In the genomic region with DNA sequence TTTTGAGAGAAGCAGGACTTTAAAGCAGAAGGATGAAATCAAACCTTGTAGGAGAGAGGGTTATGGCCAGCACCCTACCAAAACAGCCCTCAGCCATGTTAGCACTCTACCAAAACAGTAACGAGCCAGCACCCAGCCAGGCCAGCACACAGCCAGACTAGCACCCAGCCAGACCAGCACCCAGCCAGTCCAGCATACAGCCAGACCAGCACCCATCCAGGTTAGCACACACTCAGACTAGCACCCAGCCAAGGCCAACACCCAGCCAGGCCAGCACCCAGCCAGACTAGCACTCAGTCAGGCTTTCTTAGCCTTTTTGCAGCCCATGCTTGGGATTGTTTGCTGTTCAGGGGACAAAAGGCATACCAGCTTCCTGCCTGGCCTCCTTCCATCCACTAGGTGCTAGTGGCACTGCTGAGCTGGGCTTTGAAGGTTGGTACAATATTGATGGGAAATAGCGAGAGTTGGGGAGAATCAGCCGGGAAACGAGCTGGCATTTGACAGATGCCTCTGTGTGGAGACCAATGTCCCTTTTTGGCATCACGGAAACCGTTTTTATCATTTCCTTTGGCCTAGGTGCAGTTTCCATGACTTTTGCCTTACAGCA, we compare ENCODE assay signal across 8 mouse cellular contexts.
DNase-seq lines count a peak whose midpoint lies in the region; ATAC-seq lines count a peak whose summit lies in the region.

No protein-coding gene starts in this region.

- H3K9ac ChIP-seq in kidney, embryonic 15.5 days, result no peak overlapping the region
- H3K9ac ChIP-seq in embryonic facial prominence, embryonic 11.5 days (replicated peaks; ENCODE audit: low read length), result no peak overlapping the region

- no peak overlapping the region for H3K4me3 ChIP-seq in kidney, embryonic 15.5 days (replicated peaks)
- no peak overlapping the region for H3K4me3 ChIP-seq in embryonic facial prominence, embryonic 11.5 days (ENCODE audit: low read depth, low read length)
- no peak overlapping the region for H3K4me3 ChIP-seq in limb, embryonic 10.5 days

- 35% methylated on average over 6 of the region's 6 CpGs for WGBS in kidney, embryonic 15.5 days
- 64% methylated on average over 6 of the region's 6 CpGs for WGBS in embryonic facial prominence, embryonic 11.5 days
- WGBS in limb, embryonic 10.5 days, result 50% methylated on average over 6 of the region's 6 CpGs

- H3K27ac ChIP-seq in kidney, embryonic 15.5 days, result 0 out of 2 replicates have a peak overlapping the region, but pooled peaks have one; percentile 1
- H3K27ac ChIP-seq in embryonic facial prominence, embryonic 11.5 days (replicated peaks; ENCODE audit: low read depth, low read length), result no peak overlapping the region
- peak overlapping the region; percentile 65; the same call in 1 of the 2 replicates for H3K27ac ChIP-seq in limb, embryonic 10.5 days

- H3K4me1 ChIP-seq in kidney, embryonic 15.5 days, result peaks cover 25% of the 10 kb centered on the region
- no peaks in the 10 kb centered on the region for H3K4me1 ChIP-seq in embryonic facial prominence, embryonic 11.5 days (ENCODE audit: control insufficient read depth, insufficient read depth, low read length)
- H3K4me1 ChIP-seq in limb, embryonic 10.5 days, result peaks cover 5% of the 10 kb centered on the region

- DNase-seq in kidney, adult 11 months, result no peak
- peak; percentile 67 for DNase-seq in brain, adult 2 months (ENCODE audit: low read depth, low spot score)
- peak; percentile 36 for DNase-seq in embryonic facial prominence, embryonic 11.5 days (ENCODE audit: low spot score)
- DNase-seq in limb, embryonic 10.5 days (ENCODE audit: low spot score), result no peak
- no peak for DNase-seq in gastrocnemius, postnatal 25 days
- DNase-seq in spleen, postnatal 4 days (ENCODE audit: low spot score in 2 of 2), result no peak

- H3K27me3 ChIP-seq in kidney, embryonic 15.5 days, result no peaks in the 10 kb centered on the region
- no peaks in the 10 kb centered on the region for H3K27me3 ChIP-seq in embryonic facial prominence, embryonic 11.5 days (ENCODE audit: control insufficient read depth, insufficient read depth, low read length)
- H3K27me3 ChIP-seq in limb, embryonic 10.5 days (ENCODE audit: low read depth, poor library complexity, severe bottlenecking), result no peaks in the 10 kb centered on the region

- H3K4me2 ChIP-seq in kidney, embryonic 15.5 days, result no peak overlapping the region
- no peak overlapping the region for H3K4me2 ChIP-seq in embryonic facial prominence, embryonic 11.5 days (ENCODE audit: low read depth, low read length)

- no peaks in the 10 kb centered on the region for H3K36me3 ChIP-seq in kidney, embryonic 15.5 days
- H3K36me3 ChIP-seq in embryonic facial prominence, embryonic 11.5 days (replicated peaks; ENCODE audit: control insufficient read depth, insufficient read depth, low read depth, low read length), result no peaks in the 10 kb centered on the region
- no peaks in the 10 kb centered on the region for H3K36me3 ChIP-seq in limb, embryonic 10.5 days

- H3K9me3 ChIP-seq in kidney, embryonic 15.5 days (replicated peaks), result no peaks in the 10 kb centered on the region
- no peaks in the 10 kb centered on the region for H3K9me3 ChIP-seq in embryonic facial prominence, embryonic 11.5 days (replicated peaks; ENCODE audit: control insufficient read depth, low read length)
- H3K9me3 ChIP-seq in limb, embryonic 10.5 days (replicated peaks), result no peaks in the 10 kb centered on the region

- ATAC-seq in kidney, embryonic 15.5 days (replicated peaks; ENCODE audit: low FRiP score), result peak; percentile 47
- ATAC-seq in embryonic facial prominence, embryonic 11.5 days (replicated peaks; ENCODE audit: insufficient number of reproducible peaks, low FRiP score, low TSS enrichment, low read depth), result peak; percentile 36; the same call in 1 of the 2 replicates
- ATAC-seq in monocyte, adult 5-6 weeks (replicated peaks; ENCODE audit: insufficient number of reproducible peaks, low FRiP score, low TSS enrichment, poor library complexity, severe bottlenecking), result no peak

Comparison
In these comparisons a context has a peak if more than half of its experiments do, and no peak if none do; other contexts are left out.
1. DNase-seq: peak in brain, adult 2 months (single experiment) and embryonic facial prominence, embryonic 11.5 days (single experiment); none in kidney, adult 11 months (single experiment), limb, embryonic 10.5 days (single experiment), gastrocnemius, postnatal 25 days (single experiment) and spleen, postnatal 4 days (0 of 2).